Mouse (Mus musculus) lung, embryonic 15.5 days (tissue): ENCODE data around the gene Bicd2. TPM values are rescaled to one million over a fixed set of nuclear protein-coding genes. Genes with fewer than 3 reads are reported as not detected.

Experiments used
- ATAC-seq: fragments of 200-750 bp; cut with Nextera tagmentation; 2 replicates; pipeline ENCODE4 v1.8.0; 2017; ENCODE audit warnings: moderate number of reproducible peaks, borderline replicate concordance; ENCODE audit not compliant: low FRiP score, low TSS enrichment; ENCODE audit errors: extremely low read depth
- H3K27ac ChIP-seq: fragments of 300-500 bp; sonication (generic); 2 replicates; pipeline ENCODE4 v1.5.1; 2015; ENCODE audit warnings: moderate library complexity, mild to moderate bottlenecking, inconsistent platforms
- H3K27me3 ChIP-seq: fragments of 300-500 bp; sonication (generic); 2 replicates; pipeline ENCODE4 v1.6.1; 2015; ENCODE audit warnings: inconsistent platforms
- H3K36me3 ChIP-seq: fragments of 300-500 bp; sonication (generic); 2 replicates; pipeline ENCODE4 v1.6.1; 2015; ENCODE audit warnings: inconsistent platforms
- H3K4me1 ChIP-seq: fragments of 300-500 bp; sonication (generic); 2 replicates; pipeline ENCODE4 v1.6.1; 2015; ENCODE audit warnings: inconsistent platforms
- H3K4me2 ChIP-seq: fragments of 300-500 bp; sonication (generic); 2 replicates; pipeline ENCODE4 v1.6.1; 2015; ENCODE audit warnings: inconsistent platforms, mild to moderate bottlenecking, moderate library complexity
- H3K4me3 ChIP-seq: fragments of 300-500 bp; sonication (generic); 2 replicates; pipeline ENCODE4 v1.5.1; 2015; ENCODE audit warnings: mild to moderate bottlenecking, inconsistent platforms
- H3K9ac ChIP-seq: fragments of 300-500 bp; sonication (generic); 2 replicates; pipeline ENCODE4 v1.6.1; 2015; ENCODE audit warnings: inconsistent platforms
- H3K9me3 ChIP-seq: fragments of 300-500 bp; sonication (generic); 2 replicates; pipeline ENCODE4 v1.6.1; 2016; ENCODE audit warnings: inconsistent platforms
- WGBS: fragments of 180-500 bp; shearing (Covaris S2); methylation state at CpG from one replicate; pipeline ENCODE4 v1.1.7; 2015; 5-methylcytosine and 5-hydroxymethylcytosine counted together
- polyA plus RNA-seq: library from polyadenylated mRNA; unstranded; fragments of >200 nt; fragmentation: Nextera tagmentation; extraction: Ambion mirVana; gene quantifications from 2 replicates; pipeline ENCODE4 v1.2.1, GENCODE M21; 2015

Bicd2 gene
- polyA plus RNA-seq, result 33.1 and 34.7 TPM in 2 replicates

GRCm38 (mm10) chr13:49341012-49341830, at the start of gene Bicd2:
Bicd2 (plus strand) TSS chr13:49341585.
- Histone ChIP-seq H3K27ac (peak within 1 kb of the TSS; percentile 80), H3K36me3 (no peaks in the 10 kb centered on the region), H3K4me1 (peaks cover 42% of the 10 kb centered on the region), H3K4me2 (peak within 1 kb of the TSS; percentile 77), H3K27me3 (no peaks in the 10 kb centered on the region), H3K4me3 (peak within 1 kb of the TSS; percentile 82), H3K9me3 (no peaks in the 10 kb centered on the region), H3K9ac (peak within 1 kb of the TSS; percentile 84)
- ATAC-seq, result peak; percentile 99
- under 1% methylated on average over 74 of the region's 74 CpGs for WGBS

- no peak overlapping the region for H3K27ac ChIP-seq
- H3K4me2 ChIP-seq, result no peak overlapping the region
- H3K9me3 ChIP-seq, result no peaks in the 10 kb centered on the region
- no peak overlapping the region for H3K9ac ChIP-seq
- no peak overlapping the region for H3K4me3 ChIP-seq
- H3K27me3 ChIP-seq, result no peaks in the 10 kb centered on the region
- WGBS, result 85% methylated on average over 6 of the region's 6 CpGs
- ATAC-seq, result no peak
- H3K36me3 ChIP-seq, result no peaks in the 10 kb centered on the region
- H3K4me1 ChIP-seq, result no peaks in the 10 kb centered on the region
Measured at GRCm38 (mm10) chr13:49291949-49292348, 49.4 kb upstream of the Bicd2 start.

- 69% methylated on average over 9 of the region's 9 CpGs for WGBS
- no peak overlapping the region for H3K27ac ChIP-seq
Measured at GRCm38 (mm10) chr13:49294108-49294507, 47.3 kb upstream of the Bicd2 start.

GRCm38 (mm10) chr13:49296270-49296669, 45.1 kb upstream of the Bicd2 start:
- ATAC-seq, result no peak
- H3K9me3 ChIP-seq, result no peaks in the 10 kb centered on the region
- no peaks in the 10 kb centered on the region for H3K27me3 ChIP-seq
- whole genome bisulfite sequencing, result 76% methylated on average over 7 of the region's 7 CpGs
- H3K27ac ChIP-seq, result no peak overlapping the region
- H3K36me3 ChIP-seq, result no peaks in the 10 kb centered on the region
- H3K4me3 ChIP-seq, result no peak overlapping the region
- H3K9ac ChIP-seq, result no peak overlapping the region
- H3K4me2 ChIP-seq, result no peak overlapping the region
- H3K4me1 ChIP-seq, result peaks cover 4% of the 10 kb centered on the region; the same call in 1 of the 2 replicates

More at GRCm38 (mm10) chr13:49294108-49294507, 47.3 kb upstream of the Bicd2 start:
- ATAC-seq, result no peak
- no peak overlapping the region for H3K9ac ChIP-seq
- H3K4me3 ChIP-seq, result no peak overlapping the region
- H3K4me1 ChIP-seq, result peaks cover 4% of the 10 kb centered on the region; the same call in 1 of the 2 replicates
- H3K27me3 ChIP-seq, result no peaks in the 10 kb centered on the region
- no peaks in the 10 kb centered on the region for H3K36me3 ChIP-seq
- no peaks in the 10 kb centered on the region for H3K9me3 ChIP-seq
- H3K4me2 ChIP-seq, result no peak overlapping the region

DNA sequence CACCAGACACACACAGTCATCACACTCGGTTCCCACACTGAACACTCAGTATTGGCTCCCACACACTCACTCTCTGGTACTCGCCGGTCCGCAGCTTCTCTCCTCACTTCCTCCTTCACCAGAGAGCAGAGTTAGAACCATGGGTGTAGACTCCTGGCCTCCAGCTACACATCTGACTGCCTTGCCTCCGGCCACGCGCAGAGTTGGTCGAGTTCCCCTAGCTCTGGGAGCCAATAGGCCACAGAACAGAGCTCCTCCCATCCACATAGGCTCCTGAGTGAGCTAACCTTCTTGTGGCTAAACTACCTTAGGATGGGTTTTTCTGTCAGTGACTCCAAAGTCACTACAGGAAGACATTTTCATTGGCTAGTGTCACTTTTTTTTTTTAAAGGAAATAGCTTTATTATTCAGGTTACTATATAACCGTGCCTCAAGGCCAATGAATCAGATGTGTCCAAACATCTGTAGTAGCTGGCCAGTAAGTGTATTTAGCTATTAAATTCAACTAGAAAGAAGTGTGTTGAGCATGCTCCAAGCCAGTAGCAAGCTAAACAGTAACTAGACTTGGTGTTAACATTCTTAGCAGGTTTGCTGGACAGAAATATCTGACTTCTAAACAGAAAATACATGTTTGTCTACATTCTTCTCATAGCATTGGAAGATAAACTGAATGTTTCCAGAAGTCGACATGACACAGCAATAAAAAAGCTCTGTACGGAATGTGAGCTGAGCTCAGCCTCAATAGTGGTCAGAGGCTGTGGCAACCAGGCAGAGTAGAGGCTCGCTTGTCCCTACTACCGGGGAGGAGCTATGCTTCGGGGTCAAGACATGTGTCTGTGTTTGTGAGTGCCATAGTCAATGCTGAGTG, 42.6 kb upstream of the Bicd2 start:
- Histone ChIP-seq H3K36me3 (no peaks in the 10 kb centered on the region), H3K4me3 (no peak overlapping the region), H3K27ac (no peak overlapping the region), H3K9ac (no peak overlapping the region), H3K27me3 (no peaks in the 10 kb centered on the region), H3K4me2 (no peak overlapping the region), H3K9me3 (no peaks in the 10 kb centered on the region), H3K4me1 (peaks cover 4% of the 10 kb centered on the region; the same call in 1 of the 2 replicates)
- ATAC-seq, result no peak
- WGBS, result 64% methylated on average over 14 of the region's 14 CpGs

GRCm38 (mm10) chr13:49300771-49301170, 40.6 kb upstream of the Bicd2 start:
- Histone ChIP-seq H3K9me3 (no peaks in the 10 kb centered on the region), H3K27me3 (no peaks in the 10 kb centered on the region), H3K36me3 (no peaks in the 10 kb centered on the region), H3K27ac (no peak overlapping the region), H3K4me1 (peaks cover 4% of the 10 kb centered on the region; the same call in 1 of the 2 replicates), H3K9ac (no peak overlapping the region), H3K4me2 (no peak overlapping the region), H3K4me3 (no peak overlapping the region)
- WGBS, result 73% methylated on average over 1 of the region's 1 CpGs
- no peak for ATAC-seq

DNA sequence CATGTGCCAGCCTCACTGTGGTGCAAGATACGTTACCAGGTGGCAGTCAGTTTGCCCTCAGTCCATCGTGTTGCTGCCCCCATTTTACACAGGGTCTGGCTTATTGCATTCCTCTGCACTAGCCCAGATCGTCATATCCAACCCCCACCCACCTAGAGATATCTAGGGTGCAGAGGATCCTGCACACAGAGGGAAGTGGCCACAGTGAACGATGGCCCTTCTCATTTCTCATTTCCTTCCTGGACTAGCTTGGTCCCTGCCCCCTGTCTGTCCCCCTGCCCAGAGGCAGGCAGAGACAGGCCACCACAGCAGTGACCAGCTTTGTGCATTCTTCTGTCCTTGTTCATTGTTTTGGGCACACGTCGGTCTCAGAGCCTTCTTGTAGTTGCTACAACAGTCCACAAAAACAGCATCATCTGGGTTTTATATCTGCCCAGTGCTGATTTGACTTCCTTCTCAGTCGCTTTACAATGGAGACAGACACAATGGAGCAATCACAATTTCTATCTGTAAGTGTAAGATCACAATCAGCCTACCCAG, 34.5 kb upstream of the Bicd2 start:
- 44% methylated on average over 7 of the region's 7 CpGs for WGBS
- Histone ChIP-seq H3K27me3 (no peaks in the 10 kb centered on the region), H3K9ac (no peak overlapping the region), H3K36me3 (no peaks in the 10 kb centered on the region), H3K4me2 (peak overlapping the region; percentile 17; the same call in 1 of the 2 replicates), H3K27ac (peak overlapping the region; percentile 62), H3K4me1 (peaks cover 17% of the 10 kb centered on the region), H3K9me3 (no peaks in the 10 kb centered on the region), H3K4me3 (no peak overlapping the region)
- ATAC-seq, result no peak

DNA sequence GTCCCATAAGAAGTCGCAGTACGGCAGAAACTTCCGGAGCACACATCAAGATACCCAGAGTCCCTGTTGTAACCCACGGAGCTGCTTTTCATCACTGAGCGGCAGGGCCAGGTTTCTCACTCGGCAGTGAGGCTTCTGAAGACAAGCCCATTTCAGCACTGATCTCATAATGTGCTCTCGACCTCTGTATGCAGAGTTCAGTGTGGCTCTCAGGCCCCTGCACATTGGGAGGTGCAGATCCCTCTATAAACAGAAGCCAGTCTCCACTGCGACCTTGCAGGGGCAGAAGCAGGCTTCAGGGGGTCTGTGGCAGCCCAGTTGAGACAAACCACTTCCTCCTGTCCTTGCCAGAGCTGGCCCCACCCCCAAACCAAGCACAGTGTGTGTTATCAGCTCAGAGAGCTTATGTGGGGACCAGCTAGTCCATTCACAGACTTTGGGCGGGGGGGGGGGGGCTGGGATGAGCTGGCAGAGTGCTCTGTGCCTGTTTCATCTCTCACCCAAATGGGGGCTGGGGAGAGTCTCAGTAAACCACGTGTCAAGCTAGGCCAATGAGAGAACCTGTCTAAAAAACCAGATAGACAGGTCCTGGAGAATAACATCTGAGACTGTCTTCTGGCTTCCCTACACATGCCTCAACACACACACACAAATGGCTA, 33.9 kb upstream of the Bicd2 start:
- ATAC-seq, result peak; percentile 55; the same call in 1 of the 2 replicates
- no peaks in the 10 kb centered on the region for H3K9me3 ChIP-seq
- peak overlapping the region; percentile 62 for H3K27ac ChIP-seq
- peaks cover 17% of the 10 kb centered on the region for H3K4me1 ChIP-seq
- no peak overlapping the region for H3K4me3 ChIP-seq
- peak overlapping the region; percentile 17; the same call in 1 of the 2 replicates for H3K4me2 ChIP-seq
- H3K9ac ChIP-seq, result no peak overlapping the region
- H3K27me3 ChIP-seq, result no peaks in the 10 kb centered on the region
- H3K36me3 ChIP-seq, result no peaks in the 10 kb centered on the region
- 9% methylated on average over 10 of the region's 10 CpGs for WGBS

DNA sequence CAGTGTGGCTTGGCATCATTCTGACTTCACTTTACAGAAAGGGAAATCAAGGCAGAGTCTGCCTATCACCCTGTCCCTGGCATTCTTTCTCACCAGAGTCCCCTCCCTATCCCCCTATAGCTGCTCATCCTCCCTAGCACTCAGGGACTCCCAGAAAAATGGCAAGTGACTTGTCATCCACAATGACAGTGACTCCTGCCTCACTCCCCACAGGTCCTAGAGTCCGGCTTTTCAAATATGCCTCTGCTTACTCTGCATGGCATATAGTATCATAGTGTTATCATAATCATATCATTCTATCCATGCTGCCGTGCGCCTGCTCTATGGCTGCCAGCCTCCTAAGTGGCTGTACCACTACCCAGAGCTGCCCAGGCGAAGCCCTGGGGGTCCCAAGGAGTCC, 33.2 kb upstream of the Bicd2 start:
- WGBS, result 86% methylated on average over 4 of the region's 4 CpGs
- no peaks in the 10 kb centered on the region for H3K36me3 ChIP-seq
- peaks cover 17% of the 10 kb centered on the region for H3K4me1 ChIP-seq
- H3K4me2 ChIP-seq, result no peak overlapping the region
- no peaks in the 10 kb centered on the region for H3K27me3 ChIP-seq
- no peak overlapping the region for H3K27ac ChIP-seq
- no peaks in the 10 kb centered on the region for H3K9me3 ChIP-seq
- no peak for ATAC-seq
- H3K4me3 ChIP-seq, result no peak overlapping the region
- H3K9ac ChIP-seq, result no peak overlapping the region

DNA sequence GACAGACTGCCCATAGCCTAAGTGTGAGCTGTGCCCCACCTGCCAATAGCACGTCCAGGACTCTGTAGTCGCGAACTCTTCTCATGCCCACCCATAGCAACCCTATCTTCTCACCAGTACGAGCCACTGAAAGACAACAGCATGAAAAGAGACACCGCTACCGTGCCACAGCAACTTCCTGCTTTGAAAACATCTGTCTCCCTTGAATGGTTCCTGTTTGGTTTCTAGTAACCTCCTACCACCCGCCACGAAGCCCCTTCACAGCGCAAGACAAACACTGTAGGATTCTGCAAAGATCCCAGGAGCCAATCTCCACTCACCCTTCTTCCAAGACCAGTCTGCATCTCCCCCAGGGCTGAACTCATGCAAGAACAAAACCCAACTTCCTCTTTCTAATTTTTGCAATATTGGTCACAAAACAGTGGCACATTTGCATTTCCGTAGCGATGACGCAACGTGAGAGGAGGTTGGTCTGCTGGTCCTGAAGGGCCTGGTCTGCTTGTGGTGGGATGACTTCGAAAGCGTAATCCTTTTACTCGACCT, 32.5 kb upstream of the Bicd2 start:
- Histone ChIP-seq H3K4me1 (peaks cover 17% of the 10 kb centered on the region), H3K27ac (no peak overlapping the region), H3K9me3 (no peaks in the 10 kb centered on the region), H3K27me3 (no peaks in the 10 kb centered on the region), H3K9ac (no peak overlapping the region), H3K4me3 (no peak overlapping the region), H3K36me3 (no peaks in the 10 kb centered on the region), H3K4me2 (no peak overlapping the region)
- 75% methylated on average over 16 of the region's 16 CpGs for WGBS
- ATAC-seq, result no peak

GRCm38 (mm10) chr13:49309501-49309900, 31.9 kb upstream of the Bicd2 start:
- no peak overlapping the region for H3K9ac ChIP-seq
- no peaks in the 10 kb centered on the region for H3K27me3 ChIP-seq
- no peaks in the 10 kb centered on the region for H3K9me3 ChIP-seq
- H3K4me2 ChIP-seq, result no peak overlapping the region
- no peaks in the 10 kb centered on the region for H3K36me3 ChIP-seq
- no peak overlapping the region for H3K27ac ChIP-seq
- no peak overlapping the region for H3K4me3 ChIP-seq
- 89% methylated on average over 1 of the region's 1 CpGs for WGBS
- peaks cover 17% of the 10 kb centered on the region for H3K4me1 ChIP-seq
- no peak for ATAC-seq
